In genomic region chr12:70973831-70974230, GRCm38 (mm10) we compare ENCODE assay signal across 8 mouse cellular contexts. TPM values are rescaled to one million over a fixed set of nuclear protein-coding genes. Genes with fewer than 3 reads are reported as not detected.
DNase-seq lines count a peak whose midpoint lies in the region; ATAC-seq and TF ChIP-seq lines count a peak whose summit lies in the region.

No protein-coding gene starts in this region.

- TF ChIP-seq EP300 in ES-Bruce4 (IDR thresholded peaks at IDR 0.05; ENCODE audit: insufficient read depth, low read depth, low read length): no peak
- TF ChIP-seq EP300 in liver, embryonic 14.5 days (IDR thresholded peaks at IDR 0.05; ENCODE audit: low read depth): no peak

- peak overlapping the region; percentile 82; the same call in 1 of the 2 replicates for H3K27ac ChIP-seq in heart, embryonic 13.5 days (replicated peaks)
- H3K27ac ChIP-seq in ES-Bruce4 (ENCODE audit: insufficient read depth, low read length): peak overlapping the region; percentile 29; the same call in 1 of the 2 replicates
- no peak overlapping the region for H3K27ac ChIP-seq in forebrain, embryonic 12.5 days
- peak overlapping the region; percentile 83; the same call in 1 of the 2 replicates for H3K27ac ChIP-seq in liver, embryonic 14.5 days

- H3K36me3 ChIP-seq in heart, embryonic 13.5 days: peaks cover 11% of the 10 kb centered on the region
- peaks cover 8% of the 10 kb centered on the region for H3K36me3 ChIP-seq in ES-Bruce4 (ENCODE audit: control insufficient read depth, insufficient read depth, low read length, poor library complexity, severe bottlenecking)
- H3K36me3 ChIP-seq in forebrain, embryonic 12.5 days (replicated peaks): peaks cover 7% of the 10 kb centered on the region
- peaks cover 4% of the 10 kb centered on the region for H3K36me3 ChIP-seq in liver, embryonic 14.5 days (replicated peaks; ENCODE audit: control insufficient read depth, insufficient read depth, low read depth)

- H3K9ac ChIP-seq in heart, embryonic 13.5 days: no peak overlapping the region; the same call in 1 of the 2 replicates
- peak overlapping the region; percentile 98 for H3K9ac ChIP-seq in ES-Bruce4 (ENCODE audit: low read depth, poor library complexity, severe bottlenecking)
- H3K9ac ChIP-seq in forebrain, embryonic 12.5 days: no peak overlapping the region
- no peak overlapping the region for H3K9ac ChIP-seq in liver, embryonic 14.5 days (replicated peaks)

- ATAC-seq in heart, embryonic 13.5 days (ENCODE audit: extremely low read depth, insufficient number of reproducible peaks, low FRiP score, low TSS enrichment): no peak
- ATAC-seq in forebrain, embryonic 12.5 days (ENCODE audit: low FRiP score): no peak
- ATAC-seq in liver, embryonic 14.5 days (ENCODE audit: insufficient read depth): no peak

- WGBS in heart, embryonic 13.5 days: 75% methylated on average over 4 of the region's 4 CpGs
- whole genome bisulfite sequencing in forebrain, embryonic 12.5 days: 86% methylated on average over 4 of the region's 4 CpGs
- 65% methylated on average over 4 of the region's 4 CpGs for WGBS in liver, embryonic 14.5 days (ENCODE audit: insufficient replicate concordance)

- no peak for TF ChIP-seq POLR2A in ES-Bruce4 (IDR thresholded peaks at IDR 0.05; ENCODE audit: insufficient read depth, low read length)

- peak overlapping the region; percentile 97 for H3K4me3 ChIP-seq in heart, embryonic 13.5 days
- peak overlapping the region; percentile 64 for H3K4me3 ChIP-seq in ES-Bruce4 (ENCODE audit: low read depth, low read length)
- H3K4me3 ChIP-seq in forebrain, embryonic 12.5 days (replicated peaks): peak overlapping the region; percentile 93; the same call in 1 of the 2 replicates
- H3K4me3 ChIP-seq in liver, embryonic 14.5 days (ENCODE audit: insufficient read depth in 1 of 2, low read depth in 2 of 2, low read length in 2 of 2): peak overlapping the region in 1 of 2 experiments; percentile 83; a peak in 2 of 4 replicates

- peak overlapping the region; percentile 90 for H3K4me2 ChIP-seq in heart, embryonic 13.5 days
- no peak overlapping the region for H3K4me2 ChIP-seq in forebrain, embryonic 12.5 days
- H3K4me2 ChIP-seq in liver, embryonic 14.5 days (ENCODE audit: low read depth): peak overlapping the region; percentile 66

- peaks cover 19% of the 10 kb centered on the region for H3K4me1 ChIP-seq in heart, embryonic 13.5 days
- no peaks in the 10 kb centered on the region for H3K4me1 ChIP-seq in ES-Bruce4 (ENCODE audit: control insufficient read depth, insufficient read depth, low read length)
- peaks cover 13% of the 10 kb centered on the region for H3K4me1 ChIP-seq in forebrain, embryonic 12.5 days
- peaks cover 7 to 11% of the 10 kb centered on the region in 2 experiments for H3K4me1 ChIP-seq in liver, embryonic 14.5 days (replicated peaks; ENCODE audit: control insufficient read depth in 2 of 2, insufficient read depth in 2 of 2, low read length in 1 of 2)

- no peaks in the 10 kb centered on the region for H3K27me3 ChIP-seq in heart, embryonic 13.5 days (replicated peaks)
- no peaks in the 10 kb centered on the region for H3K27me3 ChIP-seq in ES-Bruce4 (ENCODE audit: control insufficient read depth, insufficient read depth, low read length, poor library complexity, severe bottlenecking)
- no peaks in the 10 kb centered on the region for H3K27me3 ChIP-seq in forebrain, embryonic 12.5 days
- no peaks in the 10 kb centered on the region for H3K27me3 ChIP-seq in liver, embryonic 14.5 days (ENCODE audit: control insufficient read depth, insufficient read depth, low read length)

- intact Hi-C loops in left cerebral cortex, postnatal 25 days (cut with DNase I): loop anchor here (1.0 kb wide), 1 partner anchor 41 kb away; the partner anchor contains the start of gene Arid4a

- no peak for DNase-seq in heart, adult 18-20 months
- DNase-seq in liver, embryonic 14.5 days (ENCODE audit: low read depth in 3 of 3, low spot score in 3 of 3): no peak
- DNase-seq in right cerebral cortex, postnatal 10 days (ENCODE audit: low spot score in 2 of 2): no peak
- no peak for DNase-seq in left cerebral cortex, postnatal 25 days (ENCODE audit: low spot score in 2 of 2)
- no peak for DNase-seq in frontal cortex, postnatal 10 days (ENCODE audit: low spot score in 2 of 2)

- H3K9me3 ChIP-seq in heart, embryonic 13.5 days: no peaks in the 10 kb centered on the region
- H3K9me3 ChIP-seq in ES-Bruce4 (replicated peaks; ENCODE audit: control insufficient read depth, insufficient read depth, low read length, poor library complexity, severe bottlenecking): no peaks in the 10 kb centered on the region
- no peaks in the 10 kb centered on the region for H3K9me3 ChIP-seq in forebrain, embryonic 12.5 days
- no peaks in the 10 kb centered on the region for H3K9me3 ChIP-seq in liver, embryonic 14.5 days (ENCODE audit: control insufficient read depth, low read length)

- no peak for TF ChIP-seq CTCF in ES-Bruce4 (IDR thresholded peaks at IDR 0.05; ENCODE audit: low read depth, low read length)
- TF ChIP-seq CTCF in liver, embryonic 14.5 days (IDR thresholded peaks at IDR 0.05; ENCODE audit: low read depth): no peak

RNA-seq across cellular contexts. Expression of gene Psma3, which starts 0.6 kb away (rescaled TPM):
- polyA plus RNA-seq in heart, embryonic 13.5 days (2015; fragmentation: Nextera tagmentation; extraction: Ambion mirVana): 453 and 467 TPM in 2 replicates
- 100 to 1,000 TPM; 182 to 184 TPM for total RNA-seq in heart, adult 18-20 months (2021)
- polyA plus RNA-seq in ES-Bruce4 (2011; ENCODE audit: insufficient read depth, insufficient read length, low read depth, missing spikeins): 421 and 456 TPM in 2 replicates
- polyA plus RNA-seq in forebrain, embryonic 12.5 days (2016; fragmentation: Nextera tagmentation; extraction: Ambion mirVana): 547 and 562 TPM in 2 replicates
- 72.1 and 138 TPM in 2 replicates for polyA plus RNA-seq in liver, embryonic 14.5 days (2012; rRNA removed)
- 370 and 401 TPM in 2 replicates for polyA plus RNA-seq in liver, embryonic 14.5 days (2014; fragmentation: Nextera tagmentation; extraction: Ambion mirVana)
- total RNA-seq in left cerebral cortex, postnatal 25 days (2021): 100 to 1,000 TPM; 202 to 204 TPM

RNA-seq across cellular contexts. Expression of gene Actr10, which starts 36.2 kb away (rescaled TPM):
- 181 and 194 TPM in 2 replicates for polyA plus RNA-seq in heart, embryonic 13.5 days (2015; fragmentation: Nextera tagmentation; extraction: Ambion mirVana)
- total RNA-seq in heart, adult 18-20 months (2021): 100 to 1,000 TPM; 131 to 141 TPM
- 140 and 146 TPM in 2 replicates for polyA plus RNA-seq in ES-Bruce4 (2011; ENCODE audit: insufficient read depth, insufficient read length, low read depth, missing spikeins)
- 248 and 252 TPM in 2 replicates for polyA plus RNA-seq in forebrain, embryonic 12.5 days (2016; fragmentation: Nextera tagmentation; extraction: Ambion mirVana)
- 11.4 and 20.1 TPM in 2 replicates for polyA plus RNA-seq in liver, embryonic 14.5 days (2012; rRNA removed)
- 127 and 128 TPM in 2 replicates for polyA plus RNA-seq in liver, embryonic 14.5 days (2014; fragmentation: Nextera tagmentation; extraction: Ambion mirVana)
- 100 to 1,000 TPM; 171 to 190 TPM for total RNA-seq in left cerebral cortex, postnatal 25 days (2021)

RNA-seq across cellular contexts. Expression of gene Arid4a, which starts 42.0 kb away (rescaled TPM):
- polyA plus RNA-seq in heart, embryonic 13.5 days (2015; fragmentation: Nextera tagmentation; extraction: Ambion mirVana): 24.3 and 24.8 TPM in 2 replicates
- 10 to 100 TPM; 11.1 to 12.2 TPM for total RNA-seq in heart, adult 18-20 months (2021)
- 21.0 and 21.9 TPM in 2 replicates for polyA plus RNA-seq in ES-Bruce4 (2011; ENCODE audit: insufficient read depth, insufficient read length, low read depth, missing spikeins)
- 41.1 and 41.5 TPM in 2 replicates for polyA plus RNA-seq in forebrain, embryonic 12.5 days (2016; fragmentation: Nextera tagmentation; extraction: Ambion mirVana)
- polyA plus RNA-seq in liver, embryonic 14.5 days (2012; rRNA removed): 2.3 and 4.6 TPM in 2 replicates
- polyA plus RNA-seq in liver, embryonic 14.5 days (2014; fragmentation: Nextera tagmentation; extraction: Ambion mirVana): 17.7 and 19.7 TPM in 2 replicates
- 10 to 100 TPM; 37.0 to 37.1 TPM for total RNA-seq in left cerebral cortex, postnatal 25 days (2021)
